ENCODE assay signal across 7 mouse cellular contexts in the genomic region with DNA sequence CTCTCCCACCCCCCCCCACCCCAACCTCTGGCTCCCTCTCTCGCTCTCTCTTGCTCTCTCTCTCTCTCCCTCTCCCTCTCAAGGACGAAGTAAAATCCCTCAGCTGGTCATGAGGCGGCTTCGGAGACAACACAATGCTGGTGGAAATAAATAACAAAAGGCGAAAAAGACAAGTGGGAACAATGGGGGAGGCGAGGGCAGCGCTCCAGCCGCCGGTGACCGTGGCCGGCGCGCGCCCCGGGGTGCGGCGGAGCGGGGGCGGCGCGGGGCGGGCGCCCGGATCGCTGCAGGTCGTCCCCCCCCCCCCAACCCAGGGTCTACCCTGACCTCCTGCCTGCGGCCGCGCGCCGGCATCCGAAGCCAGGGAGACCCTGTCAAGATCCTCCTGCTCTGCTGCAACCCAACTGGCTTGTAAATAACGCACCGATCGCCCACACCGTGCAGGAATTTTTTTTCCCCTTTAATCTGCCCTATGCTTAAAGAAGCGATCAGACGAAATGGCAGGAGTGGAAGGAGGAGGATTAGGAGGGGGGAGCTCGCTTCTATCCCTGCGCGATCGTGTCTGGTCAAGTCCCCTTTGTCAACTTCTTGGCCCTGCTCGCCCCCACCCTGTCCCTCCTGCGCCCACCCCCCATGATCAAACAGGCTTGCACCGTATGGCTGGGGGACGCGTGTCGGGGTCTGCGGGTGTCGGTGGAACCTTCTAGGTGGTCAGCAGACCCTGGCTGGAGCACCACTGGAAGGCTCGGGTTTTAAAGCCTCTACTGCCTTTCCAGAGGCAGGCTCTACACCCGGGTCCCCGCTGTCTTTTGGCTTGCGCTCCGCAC. TPM values are rescaled to one million over a fixed set of nuclear protein-coding genes. Genes with fewer than 3 reads are reported as not detected.
DNase-seq lines count a peak whose midpoint lies in the region; ATAC-seq and TF ChIP-seq lines count a peak whose summit lies in the region.

No protein-coding gene starts in this region.

- H3K36me3 ChIP-seq in megakaryocyte, embryonic 14.5 days (replicated peaks; ENCODE audit: low read length) = no peaks in the 10 kb centered on the region
- H3K36me3 ChIP-seq in heart, adult 2 months (ENCODE audit: control insufficient read depth, insufficient read depth, low read length) = no peaks in the 10 kb centered on the region
- H3K36me3 ChIP-seq in midbrain, embryonic 15.5 days (replicated peaks) = no peaks in the 10 kb centered on the region

- peak; percentile 17 for DNase-seq in brain, adult 2 months (ENCODE audit: low read depth, low spot score)
- DNase-seq in heart, adult 2 months = peak; percentile 19 to 46
- DNase-seq in kidney, postnatal 4 days = peak; percentile 43 to 65
- DNase-seq in urinary bladder, postnatal 14 days (ENCODE audit: low spot score) = no peak

- peaks cover 61% of the 10 kb centered on the region for H3K27me3 ChIP-seq in megakaryocyte, embryonic 14.5 days (replicated peaks)
- H3K27me3 ChIP-seq in heart, adult 2 months (ENCODE audit: control insufficient read depth, insufficient read depth, low read length) = no peaks in the 10 kb centered on the region; the same call in 1 of the 2 replicates
- peaks cover 4% of the 10 kb centered on the region for H3K27me3 ChIP-seq in midbrain, embryonic 15.5 days (replicated peaks)

- no peak for ATAC-seq in megakaryocyte, adult 5-6 weeks (ENCODE audit: poor library complexity, severe bottlenecking)
- peak; percentile 77 for ATAC-seq in midbrain, embryonic 15.5 days (replicated peaks)

- TF ChIP-seq CTCF in heart, adult 2 months (IDR thresholded peaks at IDR 0.05) = no peak

- peaks cover 24% of the 10 kb centered on the region for H3K4me1 ChIP-seq in megakaryocyte, embryonic 14.5 days
- H3K4me1 ChIP-seq in heart, adult 2 months (ENCODE audit: control insufficient read depth, insufficient read depth, low read length) = no peaks in the 10 kb centered on the region
- H3K4me1 ChIP-seq in midbrain, embryonic 15.5 days = peaks cover 13% of the 10 kb centered on the region

- no peaks in the 10 kb centered on the region for H3K79me2 ChIP-seq in heart, adult 2 months (replicated peaks; ENCODE audit: control insufficient read depth, insufficient read depth, low read length)

- H3K9me3 ChIP-seq in megakaryocyte, embryonic 14.5 days = no peaks in the 10 kb centered on the region
- H3K9me3 ChIP-seq in midbrain, embryonic 15.5 days = no peaks in the 10 kb centered on the region

- peak overlapping the region; percentile 93 for H3K4me3 ChIP-seq in megakaryocyte, embryonic 14.5 days (replicated peaks)
- H3K4me3 ChIP-seq in heart, adult 2 months = peak overlapping the region; percentile 69
- H3K4me3 ChIP-seq in midbrain, embryonic 15.5 days = peak overlapping the region; percentile 81

- H3K27ac ChIP-seq in heart, adult 2 months = no peak overlapping the region
- H3K27ac ChIP-seq in midbrain, embryonic 15.5 days = peak overlapping the region; percentile 77

- no peak for TF ChIP-seq EP300 in heart, adult 2 months (IDR thresholded peaks at IDR 0.05; ENCODE audit: insufficient read depth, low read depth, low read length)

- intact Hi-C loops in heart, adult 2 months (cut with DNase I) = loop anchor here (10.0 kb wide), 1 partner anchor 137 kb away; no protein-coding TSS in a partner anchor

- peak overlapping the region; percentile 94 for H3K4me2 ChIP-seq in midbrain, embryonic 15.5 days

- 3% methylated on average over 45 of the region's 55 CpGs for WGBS in heart, adult 2 months
- WGBS in midbrain, embryonic 15.5 days = under 1% methylated on average over 43 of the region's 55 CpGs

- no peak for TF ChIP-seq POLR2A in heart, adult 2 months (IDR thresholded peaks at IDR 0.05; ENCODE audit: insufficient read depth, low read depth, low read length)

- H3K9ac ChIP-seq in heart, adult 2 months (ENCODE audit: low read depth, low read length) = peak overlapping the region; percentile 43
- peak overlapping the region; percentile 84 for H3K9ac ChIP-seq in midbrain, embryonic 15.5 days

RNA-seq across cellular contexts. Expression of gene Sox5, which starts 0.5 kb away (rescaled TPM):
- polyA plus RNA-seq in megakaryocyte, embryonic 14.5 days (2012; ENCODE audit: insufficient read depth, low replicate concordance) = 0.07 and 0.41 TPM in 2 replicates
- total RNA-seq in megakaryocyte, adult 5-6 weeks (2015) = 0.07 TPM in 1 of 2 replicates, not detected in the other
- total RNA-seq in megakaryocyte, adult 5-6 weeks (2017) = 0.07 TPM in 1 of 2 replicates, not detected in the other
- 1 to 10 TPM; 2.4 to 3.4 TPM for total RNA-seq in heart, adult 2 months (2021)
- polyA plus RNA-seq in heart, adult 2 months (2012; rRNA removed) = 1.7 and 2.1 TPM in 2 replicates
- polyA plus RNA-seq in midbrain, embryonic 15.5 days (2015; fragmentation: Nextera tagmentation; extraction: Ambion mirVana) = 47.5 and 49.3 TPM in 2 replicates

Comparison
In these comparisons a context has a peak if more than half of its experiments do, and no peak if none do; other contexts are left out.
1. RNA of gene Sox5, which starts 0.5 kb away (polyA plus RNA-seq): 47.5 to 49.3 TPM in midbrain, embryonic 15.5 days; 1.7 to 2.1 TPM in heart, adult 2 months and 0.07 to 0.41 TPM in megakaryocyte, embryonic 14.5 days; every median in the first group is over 10 times any median in the second.
2. Peak in every context shown above with its lines, with median percentiles within 50 percentile points of each other: H3K4me3 ChIP-seq.